ENCODE assay signal across 28 mouse cellular contexts in the genomic region with DNA sequence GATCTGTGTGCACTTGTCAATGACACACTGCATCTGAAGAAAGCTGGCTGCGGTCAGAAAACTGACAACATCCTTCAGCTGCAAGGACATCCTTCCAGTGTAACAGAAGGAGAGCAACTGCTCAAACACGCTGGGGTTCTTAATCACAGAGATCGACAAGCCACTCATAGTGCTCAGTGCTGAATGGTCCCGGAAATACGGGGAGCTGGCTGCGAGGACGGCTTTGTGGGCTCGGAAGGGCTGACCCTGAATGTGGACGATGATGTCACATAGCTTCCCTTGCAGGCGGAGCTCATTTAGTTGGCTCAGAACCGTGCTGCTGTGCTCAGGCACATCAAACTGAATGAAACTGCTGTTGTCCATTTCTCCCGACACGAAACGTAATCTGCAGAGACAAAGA. TPM values are rescaled to one million over a fixed set of nuclear protein-coding genes. Genes with fewer than 3 reads are reported as not detected.
DNase-seq lines count a peak whose midpoint lies in the region; ATAC-seq and TF ChIP-seq lines count a peak whose summit lies in the region.
"Had no signal": no experiment of that assay in that cellular context is flagged by ENCODE, and none has a peak within 500 bp of the region (broad histone marks: within the 10 kb centered on the region; RNA-seq: fewer than 3 reads in every experiment).

No protein-coding gene starts in this region.

- H3K9ac ChIP-seq in forebrain, embryonic 13.5 days: no peak overlapping the region
- H3K9ac ChIP-seq in forebrain, embryonic 12.5 days: no peak overlapping the region
- no peak overlapping the region for H3K9ac ChIP-seq in heart, embryonic 15.5 days
- no peak overlapping the region for H3K9ac ChIP-seq in midbrain, embryonic 13.5 days (replicated peaks)
- H3K9ac ChIP-seq: embryonic facial prominence, embryonic 13.5 days; intestine, embryonic 15.5 days; limb, embryonic 15.5 days; liver, embryonic 13.5 days; midbrain, embryonic 12.5 days had no signal

- H3K27ac ChIP-seq in forebrain, embryonic 13.5 days: peak overlapping the region; percentile 44
- H3K27ac ChIP-seq in forebrain, embryonic 12.5 days: no peak overlapping the region
- no peak overlapping the region for H3K27ac ChIP-seq in heart, embryonic 15.5 days
- H3K27ac ChIP-seq in cortical plate, adult 2 months (ENCODE audit: insufficient read depth, low read length): 0 out of 2 replicates have a peak overlapping the region, but pooled peaks have one; percentile 1
- H3K27ac ChIP-seq in midbrain, embryonic 13.5 days: no peak overlapping the region
- H3K27ac ChIP-seq: embryonic facial prominence, embryonic 13.5 days; forebrain, embryonic 10.5 days; gastrocnemius, adult 2 months; hindbrain, embryonic 10.5 days; intestine, embryonic 15.5 days; kidney, postnatal 0 days; limb, embryonic 10.5 days; limb, embryonic 15.5 days; liver, embryonic 13.5 days; midbrain, embryonic 12.5 days had no signal

- no peak overlapping the region for H3K4me2 ChIP-seq in forebrain, embryonic 13.5 days
- no peak overlapping the region for H3K4me2 ChIP-seq in forebrain, embryonic 12.5 days
- H3K4me2 ChIP-seq in heart, embryonic 15.5 days: 0 out of 2 replicates have a peak overlapping the region, but pooled peaks have one; percentile 4
- H3K4me2 ChIP-seq in midbrain, embryonic 13.5 days (replicated peaks): no peak overlapping the region
- H3K4me2 ChIP-seq: embryonic facial prominence, embryonic 13.5 days; intestine, embryonic 15.5 days; limb, embryonic 15.5 days; liver, embryonic 13.5 days; midbrain, embryonic 12.5 days had no signal

- ATAC-seq in forebrain, embryonic 13.5 days: no peak
- no peak for ATAC-seq in forebrain, embryonic 12.5 days (ENCODE audit: low FRiP score)
- ATAC-seq in heart, embryonic 15.5 days (replicated peaks; ENCODE audit: insufficient number of reproducible peaks, insufficient read depth, low FRiP score, low read depth): no peak
- no peak for ATAC-seq in midbrain, embryonic 13.5 days
- ATAC-seq: CD4-positive, CD25-positive, alpha-beta regulatory T cell, adult 4 months; hindbrain, embryonic 16.5 days; intestine, embryonic 15.5 days; lung, postnatal 0 days had no signal

- H3K36me3 ChIP-seq in forebrain, embryonic 13.5 days (ENCODE audit: poor library complexity, severe bottlenecking): peaks cover 44% of the 10 kb centered on the region
- peaks cover 38% of the 10 kb centered on the region for H3K36me3 ChIP-seq in forebrain, embryonic 12.5 days (replicated peaks)
- peaks cover 28% of the 10 kb centered on the region for H3K36me3 ChIP-seq in heart, embryonic 15.5 days
- H3K36me3 ChIP-seq in midbrain, embryonic 13.5 days: peaks cover 42% of the 10 kb centered on the region

- 79% methylated on average over 14 of the region's 14 CpGs for WGBS in forebrain, embryonic 13.5 days
- 83% methylated on average over 14 of the region's 14 CpGs for WGBS in forebrain, embryonic 12.5 days
- 63% methylated on average over 14 of the region's 14 CpGs for WGBS in heart, embryonic 15.5 days
- WGBS in midbrain, embryonic 13.5 days: 85% methylated on average over 14 of the region's 14 CpGs

- H3K4me1 ChIP-seq in forebrain, embryonic 13.5 days: peaks cover 3% of the 10 kb centered on the region; the same call in 1 of the 2 replicates
- no peaks in the 10 kb centered on the region for H3K4me1 ChIP-seq in forebrain, embryonic 12.5 days
- peaks cover 5% of the 10 kb centered on the region; the same call in 1 of the 2 replicates for H3K4me1 ChIP-seq in heart, embryonic 15.5 days (replicated peaks)
- H3K4me1 ChIP-seq in cortical plate, adult 2 months (ENCODE audit: control insufficient read depth, insufficient read depth, low read length): no peaks in the 10 kb centered on the region
- H3K4me1 ChIP-seq in midbrain, embryonic 13.5 days (replicated peaks): no peaks in the 10 kb centered on the region
- H3K4me1 ChIP-seq: forebrain, embryonic 10.5 days; hindbrain, embryonic 10.5 days; intestine, embryonic 15.5 days; limb, embryonic 10.5 days; limb, embryonic 15.5 days; midbrain, embryonic 12.5 days had no signal

- no peaks in the 10 kb centered on the region for H3K9me3 ChIP-seq in forebrain, embryonic 13.5 days (replicated peaks)
- H3K9me3 ChIP-seq in forebrain, embryonic 12.5 days: no peaks in the 10 kb centered on the region
- no peaks in the 10 kb centered on the region for H3K9me3 ChIP-seq in heart, embryonic 15.5 days (replicated peaks)
- H3K9me3 ChIP-seq in midbrain, embryonic 13.5 days: no peaks in the 10 kb centered on the region
- H3K9me3 ChIP-seq: embryonic facial prominence, embryonic 13.5 days; forebrain, embryonic 10.5 days; hindbrain, embryonic 10.5 days; intestine, embryonic 15.5 days; limb, embryonic 10.5 days; limb, embryonic 15.5 days; liver, embryonic 13.5 days; megakaryocyte, embryonic 14.5 days; midbrain, embryonic 12.5 days had no signal

- H3K27me3 ChIP-seq in forebrain, embryonic 13.5 days: no peaks in the 10 kb centered on the region
- no peaks in the 10 kb centered on the region for H3K27me3 ChIP-seq in forebrain, embryonic 12.5 days
- no peaks in the 10 kb centered on the region for H3K27me3 ChIP-seq in heart, embryonic 15.5 days
- no peaks in the 10 kb centered on the region for H3K27me3 ChIP-seq in midbrain, embryonic 13.5 days
- H3K27me3 ChIP-seq: embryonic facial prominence, embryonic 13.5 days; intestine, embryonic 15.5 days; limb, embryonic 15.5 days; liver, embryonic 13.5 days; megakaryocyte, embryonic 14.5 days; midbrain, embryonic 12.5 days had no signal

- TF ChIP-seq POLR2A in cortical plate, adult 2 months (IDR thresholded peaks at IDR 0.05; ENCODE audit: extremely low read depth, insufficient read depth, low read length): no peak

- no peak for TF ChIP-seq CTCF in cortical plate, adult 2 months (IDR thresholded peaks at IDR 0.05; ENCODE audit: extremely low read depth, insufficient read depth, low read length)

- no peak overlapping the region for H3K4me3 ChIP-seq in forebrain, embryonic 13.5 days
- no peak overlapping the region for H3K4me3 ChIP-seq in forebrain, embryonic 12.5 days (replicated peaks)
- no peak overlapping the region for H3K4me3 ChIP-seq in heart, embryonic 15.5 days
- H3K4me3 ChIP-seq in cortical plate, adult 2 months (ENCODE audit: insufficient read depth, low read length): no peak overlapping the region
- H3K4me3 ChIP-seq in midbrain, embryonic 13.5 days (replicated peaks): no peak overlapping the region
- H3K4me3 ChIP-seq: embryonic facial prominence, embryonic 13.5 days; forebrain, embryonic 10.5 days; gastrocnemius, adult 2 months; hindbrain, embryonic 10.5 days; intestine, embryonic 15.5 days; limb, embryonic 10.5 days; limb, embryonic 15.5 days; liver, embryonic 13.5 days; megakaryocyte, embryonic 14.5 days; midbrain, embryonic 12.5 days had no signal

- DNase-seq in heart, postnatal 4 days: no peak
- peak; percentile 19 for DNase-seq in adrenal gland, postnatal 25 days
- DNase-seq: cerebellum, adult 11-12 months; cerebellum, adult 9-11 months; gastrocnemius, adult 2 months; kidney, adult 8-10 months; kidney, postnatal 4 days; liver, embryonic 13.5 days; lung, adult 18-20 months; lung, postnatal 4 days; thymus, postnatal 4 days had no signal

RNA-seq across cellular contexts. Expression of a gene that starts 19.0 kb away (rescaled TPM):
- 4.8 and 6.5 TPM in 2 replicates for polyA plus RNA-seq in forebrain, embryonic 13.5 days (2015; fragmentation: Nextera tagmentation; extraction: Ambion mirVana)
- 10.4 and 12.4 TPM in 2 replicates for polyA plus RNA-seq in forebrain, embryonic 12.5 days (2016; fragmentation: Nextera tagmentation; extraction: Ambion mirVana)
- 3.3 and 4.3 TPM in 2 replicates for polyA plus RNA-seq in heart, embryonic 15.5 days (2015; fragmentation: Nextera tagmentation; extraction: Ambion mirVana)
- total RNA-seq in heart, postnatal 4 days (2021): 10 to 100 TPM; 22.1 to 27.5 TPM
- 8.0 and 12.5 TPM in 2 replicates for total RNA-seq in adrenal gland, postnatal 25 days (2021)
- polyA plus RNA-seq in cortical plate, adult 2 months (2012; rRNA removed): 16.2 and 17.6 TPM in 2 replicates
- 6.9 and 7.3 TPM in 2 replicates for polyA plus RNA-seq in midbrain, embryonic 13.5 days (2015; fragmentation: Nextera tagmentation; extraction: Ambion mirVana)

RNA-seq across cellular contexts. Expression of a gene that starts 40.8 kb away (rescaled TPM):
- polyA plus RNA-seq in forebrain, embryonic 13.5 days (2015; fragmentation: Nextera tagmentation; extraction: Ambion mirVana): 27.2 and 31.1 TPM in 2 replicates
- polyA plus RNA-seq in forebrain, embryonic 12.5 days (2016; fragmentation: Nextera tagmentation; extraction: Ambion mirVana): 23.8 and 28.7 TPM in 2 replicates
- polyA plus RNA-seq in heart, embryonic 15.5 days (2015; fragmentation: Nextera tagmentation; extraction: Ambion mirVana): 3.7 and 5.4 TPM in 2 replicates
- total RNA-seq in heart, postnatal 4 days (2021): 1 to 10 TPM; 8.7 to 8.8 TPM
- 5.7 and 5.8 TPM in 2 replicates for total RNA-seq in adrenal gland, postnatal 25 days (2021)
- 66.0 and 66.6 TPM in 2 replicates for polyA plus RNA-seq in cortical plate, adult 2 months (2012; rRNA removed)
- polyA plus RNA-seq in midbrain, embryonic 13.5 days (2015; fragmentation: Nextera tagmentation; extraction: Ambion mirVana): 36.5 and 37.0 TPM in 2 replicates

RNA-seq across cellular contexts. Expression of a gene that starts 56.2 kb away (rescaled TPM):
- polyA plus RNA-seq in forebrain, embryonic 13.5 days (2015; fragmentation: Nextera tagmentation; extraction: Ambion mirVana): 27.6 and 29.7 TPM in 2 replicates
- polyA plus RNA-seq in forebrain, embryonic 12.5 days (2016; fragmentation: Nextera tagmentation; extraction: Ambion mirVana): 28.2 and 30.2 TPM in 2 replicates
- polyA plus RNA-seq in heart, embryonic 15.5 days (2015; fragmentation: Nextera tagmentation; extraction: Ambion mirVana): 12.5 and 12.8 TPM in 2 replicates
- total RNA-seq in heart, postnatal 4 days (2021): 10 to 100 TPM; 19.8 to 22.2 TPM
- 22.2 and 27.4 TPM in 2 replicates for total RNA-seq in adrenal gland, postnatal 25 days (2021)
- polyA plus RNA-seq in cortical plate, adult 2 months (2012; rRNA removed): 21.1 and 21.5 TPM in 2 replicates
- 29.0 and 29.7 TPM in 2 replicates for polyA plus RNA-seq in midbrain, embryonic 13.5 days (2015; fragmentation: Nextera tagmentation; extraction: Ambion mirVana)

Comparison
In these comparisons a context has a peak if more than half of its experiments do, and no peak if none do; other contexts are left out.
1. H3K27ac ChIP-seq: peak in forebrain, embryonic 13.5 days (single experiment) and cortical plate, adult 2 months (single experiment); none in forebrain, embryonic 12.5 days (single experiment), heart, embryonic 15.5 days (single experiment) and midbrain, embryonic 13.5 days (single experiment).